Mouse (Mus musculus): ENCODE data around the gene C1qtnf7. TPM values are rescaled to one million over a fixed set of nuclear protein-coding genes. Genes with fewer than 3 reads are reported as not detected.

C1qtnf7 gene
- total and polyA plus RNA-seq, 3 experiments = not detected

DNA sequence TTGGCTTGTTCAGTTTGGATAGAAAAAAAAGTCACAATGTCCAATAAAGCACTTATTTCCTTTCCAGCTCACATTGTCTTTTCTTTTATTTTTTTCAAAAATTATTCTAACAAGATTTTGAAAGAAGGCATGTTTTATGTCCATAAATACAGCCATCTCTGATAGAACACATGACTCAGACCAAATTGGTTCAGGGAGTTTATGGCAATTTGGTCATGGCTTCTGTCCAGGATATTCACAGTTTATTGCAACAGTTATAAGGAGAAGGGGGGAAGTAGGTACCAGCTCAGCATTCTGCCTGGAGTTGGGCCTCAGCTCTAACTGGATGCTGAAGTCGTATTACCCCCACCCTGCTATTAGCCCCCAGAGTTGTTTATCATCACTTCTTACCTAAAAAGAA is 15.5 kb downstream of the C1qtnf7 start:
- Histone ChIP-seq H3K27ac (ENCODE audit: control insufficient read depth, low read depth, low read length) (no peak overlapping the region), H3K9me3 (replicated peaks; ENCODE audit: insufficient read depth, low read length) (no peaks in the 10 kb centered on the region)
- TF ChIP-seq MXI1 (IDR thresholded peaks at IDR 0.05; ENCODE audit: low read depth, low read length) (no peak), MYB (IDR thresholded peaks at IDR 0.05; ENCODE audit: low read depth, low read length) (no peak), E2F4 (IDR thresholded peaks at IDR 0.05; ENCODE audit: borderline replicate concordance, low read depth, low read length) (no peak), TAL1 (IDR thresholded peaks at IDR 0.05; ENCODE audit: low read length) (no peak), ELF1 (IDR thresholded peaks at IDR 0.05; ENCODE audit: low read depth, low read length) (no peak), RCOR1 (IDR thresholded peaks at IDR 0.05; ENCODE audit: low read depth, low read length) (no peak), CTCF (IDR thresholded peaks at IDR 0.05 in 2 of 3, conservative IDR thresholded peaks at IDR 0.05 in 1 of 3; ENCODE audit: control insufficient read depth in 1 of 3, insufficient read depth in 1 of 3, low read depth in 2 of 3, low read length in 3 of 3, poor library complexity in 1 of 3, severe bottlenecking in 1 of 3) (no peak)

DNA sequence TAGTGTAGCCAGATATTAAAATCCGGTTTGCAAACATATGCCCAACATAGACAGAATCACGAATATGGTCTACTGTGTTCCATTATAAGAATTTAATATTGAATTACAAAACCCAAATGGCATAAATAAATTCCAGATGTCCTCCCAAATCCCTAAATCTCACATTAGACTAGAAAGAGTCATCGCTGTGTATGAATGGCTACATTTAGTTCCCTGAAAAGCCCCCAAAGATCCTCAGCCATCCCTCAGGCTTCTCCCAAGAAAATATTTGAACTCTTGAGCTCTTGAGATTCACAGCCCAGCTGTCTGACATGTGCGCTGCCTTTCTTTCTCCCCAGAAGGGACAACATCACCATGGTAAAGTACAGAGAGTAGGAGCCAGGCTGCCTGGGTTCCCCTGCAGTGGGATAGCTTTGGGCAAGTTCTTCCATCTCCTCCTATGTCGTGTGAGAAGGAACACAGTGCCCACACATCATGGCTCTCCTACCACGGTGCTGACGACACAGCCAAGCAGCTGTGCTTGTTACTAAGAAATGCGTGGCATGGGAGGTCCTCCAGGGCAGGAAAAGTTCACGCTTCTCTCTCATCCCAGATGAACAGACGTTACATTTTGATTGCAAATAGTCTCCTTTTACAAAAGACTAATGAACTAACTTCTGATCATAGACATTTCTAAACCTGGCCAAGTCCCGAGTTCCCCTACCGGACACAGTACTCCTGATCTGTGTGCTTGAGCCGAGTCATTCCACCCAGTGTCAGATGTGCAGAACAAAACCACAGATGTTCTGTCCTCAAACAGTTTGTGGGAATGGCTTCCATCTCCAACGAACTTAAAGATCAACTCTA is 23.2 kb downstream of the C1qtnf7 start:
- H3K9me3 ChIP-seq (replicated peaks; ENCODE audit: insufficient read depth, low read length) = no peaks in the 10 kb centered on the region
- no peak overlapping the region for H3K27ac ChIP-seq (ENCODE audit: control insufficient read depth, low read depth, low read length)
- H3K27me3 ChIP-seq (ENCODE audit: control insufficient read depth in 1 of 2, insufficient read depth in 2 of 2, low read length in 2 of 2) = no peaks in the 10 kb centered on the region
- no peak overlapping the region for H3K4me3 ChIP-seq (ENCODE audit: control insufficient read depth in 1 of 2, insufficient read depth in 1 of 2, low read depth in 2 of 2, low read length in 2 of 2)
- H3K79me2 ChIP-seq (ENCODE audit: control insufficient read depth, insufficient read depth, low read length, poor library complexity) = no peaks in the 10 kb centered on the region
- DNase-seq (ENCODE audit: low read depth, low spot score) = no peak
- H3K36me3 ChIP-seq (ENCODE audit: control insufficient read depth in 1 of 2, insufficient read depth in 2 of 2, low read length in 2 of 2) = no peaks in the 10 kb centered on the region
- H3K9ac ChIP-seq (ENCODE audit: control insufficient read depth, low read depth, low read length, poor library complexity, severe bottlenecking) = no peak overlapping the region
- no peaks in the 10 kb centered on the region for H3K4me1 ChIP-seq (ENCODE audit: control insufficient read depth in 1 of 2, insufficient read depth in 2 of 2, low read length in 2 of 2)
- no peak for TF ChIP-seq SIN3A (IDR thresholded peaks at IDR 0.05; ENCODE audit: low read length)
- no peak for TF ChIP-seq MAFK (IDR thresholded peaks at IDR 0.05; ENCODE audit: borderline replicate concordance, low read depth, low read length)
- no peak for TF ChIP-seq E2F4 (IDR thresholded peaks at IDR 0.05; ENCODE audit: borderline replicate concordance, low read depth, low read length)
- TF ChIP-seq UBTF (IDR thresholded peaks at IDR 0.05; ENCODE audit: borderline replicate concordance, insufficient read depth, low read depth, low read length) = no peak
- TF ChIP-seq GATA1 (IDR thresholded peaks at IDR 0.05; ENCODE audit: low read depth, low read length) = no peak
- no peak for TF ChIP-seq RCOR1 (IDR thresholded peaks at IDR 0.05; ENCODE audit: low read depth, low read length)
- no peak for TF ChIP-seq HCFC1 (IDR thresholded peaks at IDR 0.05; ENCODE audit: low read depth, low read length)
- no peak for TF ChIP-seq CTCF (IDR thresholded peaks at IDR 0.05 in 2 of 3, conservative IDR thresholded peaks at IDR 0.05 in 1 of 3; ENCODE audit: control insufficient read depth in 1 of 3, insufficient read depth in 1 of 3, low read depth in 2 of 3, low read length in 3 of 3, poor library complexity in 1 of 3, severe bottlenecking in 1 of 3)
- TF ChIP-seq POLR2AphosphoS5 (IDR thresholded peaks at IDR 0.05; ENCODE audit: borderline replicate concordance, low read depth, low read length) = no peak
- TF ChIP-seq ZC3H11A (IDR thresholded peaks at IDR 0.05; ENCODE audit: low read depth, low read length) = no peak

More for the DNA sequence above, 15.5 kb downstream of the C1qtnf7 start:
- no peaks in the 10 kb centered on the region for H3K4me1 ChIP-seq (ENCODE audit: control insufficient read depth in 1 of 2, insufficient read depth in 2 of 2, low read length in 2 of 2)
- H3K79me2 ChIP-seq (ENCODE audit: control insufficient read depth, insufficient read depth, low read length, poor library complexity) = no peaks in the 10 kb centered on the region
- no peak overlapping the region for H3K4me3 ChIP-seq (ENCODE audit: control insufficient read depth in 1 of 2, insufficient read depth in 1 of 2, low read depth in 2 of 2, low read length in 2 of 2)
- H3K9ac ChIP-seq (ENCODE audit: control insufficient read depth, low read depth, low read length, poor library complexity, severe bottlenecking) = no peak overlapping the region
- DNase-seq (ENCODE audit: low read depth, low spot score) = no peak
- H3K27me3 ChIP-seq (ENCODE audit: control insufficient read depth in 1 of 2, insufficient read depth in 2 of 2, low read length in 2 of 2) = no peaks in the 10 kb centered on the region
- H3K36me3 ChIP-seq (ENCODE audit: control insufficient read depth in 1 of 2, insufficient read depth in 2 of 2, low read length in 2 of 2) = no peaks in the 10 kb centered on the region

All from MEL (cell line).